Mouse (Mus musculus): ENCODE data around the gene Lyzl4.

GRCm38 (mm10) chr9:121671300-121671699 lies 29.4 kb upstream of the Lyzl4 start:
- TF ChIP-seq CTCF (IDR thresholded peaks at IDR 0.05) = peak; percentile 82
- no peak for TF ChIP-seq EP300 (IDR thresholded peaks at IDR 0.05)

Data from lung, postnatal 0 days (tissue).